Mouse (Mus musculus): ENCODE data around the gene Fam216b.

Gene Fam216b

GRCm38 (mm10) chr14:78088907-78089306 lies at the start of gene Fam216b:
Gene Fam216b, minus strand, starts transcription at chr14:78089007.
- no peak for DNase-seq

GRCm38 (mm10) chr14:78132368-78133052 lies 43.7 kb upstream of the Fam216b start:
- DNase-seq, result no peak

GRCm38 (mm10) chr14:78126670-78127069 lies 37.9 kb upstream of the Fam216b start:
- no peak for DNase-seq

- DNase-seq, result no peak
Measured at GRCm38 (mm10) chr14:78120286-78120685, 31.5 kb upstream of the Fam216b start.

GRCm38 (mm10) chr14:78119449-78120200 lies 30.8 kb upstream of the Fam216b start:
- DNase-seq, result no peak

- DNase-seq, result no peak
Measured at GRCm38 (mm10) chr14:78117671-78118070, 28.9 kb upstream of the Fam216b start.

GRCm38 (mm10) chr14:78117268-78117667 lies 28.5 kb upstream of the Fam216b start:
- no peak for DNase-seq

GRCm38 (mm10) chr14:78112466-78112865 lies 23.7 kb upstream of the Fam216b start:
- no peak for DNase-seq

- no peak for DNase-seq
Measured at GRCm38 (mm10) chr14:78110871-78111270, 22.1 kb upstream of the Fam216b start.

- no peak for DNase-seq
Measured at GRCm38 (mm10) chr14:78109419-78109818, 20.6 kb upstream of the Fam216b start.

GRCm38 (mm10) chr14:78108388-78108787 lies 19.6 kb upstream of the Fam216b start:
- no peak for DNase-seq

GRCm38 (mm10) chr14:78089591-78089990 lies 784 bp upstream of the Fam216b start:
- DNase-seq, result no peak

- no peak for DNase-seq
Measured at GRCm38 (mm10) chr14:78083465-78083864, 5.3 kb downstream of the Fam216b start.

- DNase-seq, result no peak
Measured at GRCm38 (mm10) chr14:78077508-78077907, 11.3 kb downstream of the Fam216b start.

GRCm38 (mm10) chr14:78065938-78066710 lies 22.7 kb downstream of the Fam216b start:
- no peak for DNase-seq

GRCm38 (mm10) chr14:78062484-78062883 lies 26.3 kb downstream of the Fam216b start:
- DNase-seq, result no peak

- no peak for DNase-seq
Measured at GRCm38 (mm10) chr14:78060609-78060951, 28.2 kb downstream of the Fam216b start.

- DNase-seq, result no peak
Measured at GRCm38 (mm10) chr14:78059878-78060608, 28.8 kb downstream of the Fam216b start.

GRCm38 (mm10) chr14:78057362-78057761 lies 31.4 kb downstream of the Fam216b start:
- no peak for DNase-seq

GRCm38 (mm10) chr14:78056371-78056770 lies 32.4 kb downstream of the Fam216b start:
- DNase-seq, result no peak

- DNase-seq, result no peak
Measured at GRCm38 (mm10) chr14:78048674-78049073, 40.1 kb downstream of the Fam216b start.

- DNase-seq, result no peak
Measured at GRCm38 (mm10) chr14:78048258-78048657, 40.5 kb downstream of the Fam216b start.

GRCm38 (mm10) chr14:78043079-78043478 lies 45.7 kb downstream of the Fam216b start:
- DNase-seq, result no peak

All from lung, postnatal 14 days (tissue).